In the genomic region with DNA sequence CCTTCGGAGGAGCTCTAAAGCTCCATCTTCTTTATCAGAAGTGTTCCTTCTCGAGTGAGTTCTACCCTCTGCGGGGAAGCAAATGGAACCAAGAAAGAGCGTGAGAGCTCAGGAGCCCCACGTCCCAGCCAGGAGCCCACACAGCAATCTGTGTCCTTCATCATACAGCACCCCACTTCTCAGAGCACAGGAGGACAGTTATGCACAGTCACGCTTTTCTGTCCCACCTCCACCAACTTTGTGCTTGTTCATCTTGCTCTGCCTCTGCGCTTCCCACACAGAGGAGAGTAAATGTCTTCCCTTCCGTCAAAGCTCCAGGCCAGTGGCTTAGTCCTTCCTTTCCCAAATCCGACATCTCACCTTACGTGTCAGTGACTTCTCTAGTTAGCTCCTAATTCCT, we compare ENCODE assay signal across 21 mouse cellular contexts. TPM values are rescaled to one million over a fixed set of nuclear protein-coding genes. Genes with fewer than 3 reads are reported as not detected.
"Had no signal": no experiment of that assay in that cellular context is flagged by ENCODE, and none has a peak within 500 bp of the region (broad histone marks: within the 10 kb centered on the region; RNA-seq: fewer than 3 reads in every experiment).

No protein-coding gene starts in this region.

- H3K4me1 ChIP-seq: midbrain, embryonic 15.5 days; neural tube, embryonic 12.5 days had no signal

- H3K27me3 ChIP-seq: kidney, embryonic 15.5 days; limb, embryonic 15.5 days; liver, embryonic 12.5 days; lung, embryonic 15.5 days; megakaryocyte, embryonic 14.5 days; midbrain, embryonic 15.5 days; neural tube, embryonic 12.5 days had no signal

- H3K4me3 ChIP-seq: kidney, embryonic 15.5 days; limb, embryonic 15.5 days; liver, embryonic 12.5 days; lung, embryonic 15.5 days; megakaryocyte, embryonic 14.5 days; midbrain, embryonic 15.5 days; neural tube, embryonic 12.5 days had no signal

- DNase-seq: kidney, adult 2 months; kidney, postnatal 14 days; layer of hippocampus, postnatal 36 days; lung, postnatal 14 days; retina, postnatal 1 day; right cerebral cortex, postnatal 4 days; spleen, adult 18-20 months; thymus, adult 2 months; thymus, postnatal 25 days had no signal

- H3K27ac ChIP-seq: kidney, embryonic 15.5 days; limb, embryonic 15.5 days; liver, embryonic 12.5 days; lung, embryonic 15.5 days; macrophage; midbrain, embryonic 15.5 days; neural tube, embryonic 12.5 days had no signal

- H3K4me2 ChIP-seq: kidney, embryonic 15.5 days; limb, embryonic 15.5 days; liver, embryonic 12.5 days; lung, embryonic 15.5 days; midbrain, embryonic 11.5 days; midbrain, embryonic 15.5 days; neural tube, embryonic 12.5 days had no signal

- ATAC-seq: intestine, embryonic 16.5 days; liver, embryonic 12.5 days; midbrain, embryonic 15.5 days had no signal

- H3K36me3 ChIP-seq: lung, embryonic 15.5 days; midbrain, embryonic 15.5 days had no signal

- H3K9me3 ChIP-seq: kidney, embryonic 15.5 days; limb, embryonic 15.5 days; liver, embryonic 12.5 days; lung, embryonic 15.5 days; megakaryocyte, embryonic 14.5 days; midbrain, embryonic 15.5 days had no signal

- H3K9ac ChIP-seq: kidney, embryonic 15.5 days; limb, embryonic 15.5 days; liver, embryonic 12.5 days; lung, embryonic 15.5 days; midbrain, embryonic 15.5 days; neural tube, embryonic 12.5 days had no signal

RNA-seq across cellular contexts. Expression of gene Actg2, which starts 37.0 kb away (rescaled TPM):
- total RNA-seq: layer of hippocampus, postnatal 36 days; monocyte, adult 5-6 weeks; neutrophil, adult 5-6 weeks had no signal
- polyA plus RNA-seq: macrophage had no signal
